Mouse (Mus musculus): ENCODE results near the gene Bdh1. TPM values are rescaled to one million over a fixed set of nuclear protein-coding genes. Genes with fewer than 3 reads are reported as not detected.
"Not testable (repeated sequence)": the region's sequence is repeated elsewhere in the genome, so short reads cannot be mapped to it uniquely, and the experiment has no call there.

Bdh1 gene
- polyA plus RNA-seq (2014; fragmentation: Nextera tagmentation; extraction: Ambion mirVana), result 55.6 and 68.3 TPM in 2 replicates

DNA sequence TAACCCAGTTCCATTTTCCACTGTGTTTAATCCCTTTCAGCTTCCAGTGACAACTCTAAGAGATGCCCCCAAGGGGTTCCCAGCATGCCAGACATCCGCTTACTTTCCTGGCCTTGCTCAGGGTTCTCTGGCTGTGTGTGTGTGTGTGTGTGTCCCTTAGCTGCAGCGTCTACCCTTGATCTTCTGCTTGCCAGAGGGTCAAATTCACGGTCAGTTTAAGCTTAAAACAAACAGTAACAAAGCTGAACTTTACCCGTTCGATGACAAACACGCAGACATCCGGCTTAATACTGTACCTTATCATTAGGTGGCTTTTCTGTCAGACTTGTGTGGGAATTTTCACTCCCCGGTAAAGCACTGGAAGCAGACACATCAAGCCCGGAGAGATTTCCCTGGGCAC lies at the start of gene Bdh1:
Gene Bdh1, plus strand, starts transcription at position 281 of the 400 bp plus-strand sequence.
- Histone ChIP-seq H3K27me3 (replicated peaks; ENCODE audit: control insufficient read depth, insufficient read depth, low read length) (peaks cover 6% of the 10 kb centered on the region; the same call in 1 of the 2 replicates), H3K36me3 (ENCODE audit: control insufficient read depth, insufficient read depth, low read length) (no peaks in the 10 kb centered on the region), H3K4me2 (ENCODE audit: low read length) (no peak within 1 kb of the TSS), H3K9me3 (ENCODE audit: control insufficient read depth, low read length) (no peaks in the 10 kb centered on the region), H3K4me1 (replicated peaks; ENCODE audit: control insufficient read depth, insufficient read depth, low read length) (no peaks in the 10 kb centered on the region), H3K4me3 (ENCODE audit: low read depth, low read length) (no peak within 1 kb of the TSS), H3K9ac (ENCODE audit: low read length) (no peak within 1 kb of the TSS), H3K27ac (ENCODE audit: low read depth) (no peak within 1 kb of the TSS)
- ATAC-seq (replicated peaks; ENCODE audit: low FRiP score, low TSS enrichment, low read depth) (no peak), DNase-seq (ENCODE audit: low spot score) (no peak)
- 57% methylated on average over 9 of the region's 9 CpGs for WGBS

- not testable (repeated sequence) for H3K9me3 ChIP-seq (ENCODE audit: control insufficient read depth, low read length); DNase-seq (ENCODE audit: low spot score); H3K27ac ChIP-seq (ENCODE audit: low read depth); H3K9ac ChIP-seq (ENCODE audit: low read length); H3K27me3 ChIP-seq (replicated peaks; ENCODE audit: control insufficient read depth, insufficient read depth, low read length); H3K36me3 ChIP-seq (ENCODE audit: control insufficient read depth, insufficient read depth, low read length); H3K4me3 ChIP-seq (ENCODE audit: low read depth, low read length); H3K4me2 ChIP-seq (ENCODE audit: low read length); ATAC-seq (replicated peaks; ENCODE audit: low FRiP score, low TSS enrichment, low read depth); H3K4me1 ChIP-seq (replicated peaks; ENCODE audit: control insufficient read depth, insufficient read depth, low read length)
- 88% methylated on average over 3 of the region's 3 CpGs for WGBS
Measured at GRCm38 (mm10) chr16:31372316-31372715, 49.8 kb upstream of the Bdh1 start.

GRCm38 (mm10) chr16:31375877-31376582 lies 46.0 kb upstream of the Bdh1 start:
- DNase-seq (ENCODE audit: low spot score); ATAC-seq (replicated peaks; ENCODE audit: low FRiP score, low TSS enrichment, low read depth); H3K27ac ChIP-seq (ENCODE audit: low read depth); H3K4me1 ChIP-seq (replicated peaks; ENCODE audit: control insufficient read depth, insufficient read depth, low read length); H3K36me3 ChIP-seq (ENCODE audit: control insufficient read depth, insufficient read depth, low read length); H3K4me3 ChIP-seq (ENCODE audit: low read depth, low read length); H3K9ac ChIP-seq (ENCODE audit: low read length); H3K27me3 ChIP-seq (replicated peaks; ENCODE audit: control insufficient read depth, insufficient read depth, low read length); H3K9me3 ChIP-seq (ENCODE audit: control insufficient read depth, low read length); H3K4me2 ChIP-seq (ENCODE audit: low read length): not testable (repeated sequence)
- 72% methylated on average over 4 of the region's 4 CpGs for WGBS

- H3K4me2 ChIP-seq (ENCODE audit: low read length); DNase-seq (ENCODE audit: low spot score); H3K4me3 ChIP-seq (ENCODE audit: low read depth, low read length); H3K9ac ChIP-seq (ENCODE audit: low read length); H3K27ac ChIP-seq (ENCODE audit: low read depth); H3K27me3 ChIP-seq (replicated peaks; ENCODE audit: control insufficient read depth, insufficient read depth, low read length); H3K9me3 ChIP-seq (ENCODE audit: control insufficient read depth, low read length); H3K36me3 ChIP-seq (ENCODE audit: control insufficient read depth, insufficient read depth, low read length); ATAC-seq (replicated peaks; ENCODE audit: low FRiP score, low TSS enrichment, low read depth); H3K4me1 ChIP-seq (replicated peaks; ENCODE audit: control insufficient read depth, insufficient read depth, low read length): not testable (repeated sequence)
- WGBS, result 87% methylated on average over 3 of the region's 3 CpGs
Measured at GRCm38 (mm10) chr16:31388269-31388668, 33.8 kb upstream of the Bdh1 start.

DNA sequence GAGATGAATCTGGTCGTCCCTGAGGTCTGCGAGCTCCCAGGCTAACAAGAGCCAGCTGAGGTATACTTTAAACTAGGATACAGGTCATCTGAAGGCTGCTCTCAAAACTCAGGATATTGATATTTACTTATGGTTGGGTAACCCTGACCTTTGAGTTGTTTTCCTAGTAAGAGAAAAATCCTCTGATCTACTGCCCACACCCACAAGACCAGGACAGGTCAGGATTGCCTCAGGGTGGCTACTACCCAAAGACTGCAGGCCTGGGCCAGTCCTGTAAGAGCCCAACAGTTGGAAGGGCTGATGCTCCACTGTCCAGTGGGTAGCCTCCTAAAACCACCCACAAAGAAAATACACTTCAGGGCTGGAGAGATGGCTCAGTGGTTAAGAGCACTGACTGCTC lies 22.8 kb upstream of the Bdh1 start:
- no peak overlapping the region for H3K9ac ChIP-seq (ENCODE audit: low read length)
- peak; percentile 31 for DNase-seq (ENCODE audit: low spot score)
- H3K4me3 ChIP-seq (ENCODE audit: low read depth, low read length), result no peak overlapping the region
- H3K4me2 ChIP-seq (ENCODE audit: low read length), result no peak overlapping the region
- 68% methylated on average over 2 of the region's 2 CpGs for WGBS
- no peaks in the 10 kb centered on the region for H3K27me3 ChIP-seq (replicated peaks; ENCODE audit: control insufficient read depth, insufficient read depth, low read length)
- no peaks in the 10 kb centered on the region; the same call in 1 of the 2 replicates for H3K4me1 ChIP-seq (replicated peaks; ENCODE audit: control insufficient read depth, insufficient read depth, low read length)
- no peak overlapping the region for H3K27ac ChIP-seq (ENCODE audit: low read depth)
- H3K36me3 ChIP-seq (ENCODE audit: control insufficient read depth, insufficient read depth, low read length), result no peaks in the 10 kb centered on the region
- ATAC-seq (replicated peaks; ENCODE audit: low FRiP score, low TSS enrichment, low read depth), result no peak
- H3K9me3 ChIP-seq (ENCODE audit: control insufficient read depth, low read length), result no peaks in the 10 kb centered on the region

DNA sequence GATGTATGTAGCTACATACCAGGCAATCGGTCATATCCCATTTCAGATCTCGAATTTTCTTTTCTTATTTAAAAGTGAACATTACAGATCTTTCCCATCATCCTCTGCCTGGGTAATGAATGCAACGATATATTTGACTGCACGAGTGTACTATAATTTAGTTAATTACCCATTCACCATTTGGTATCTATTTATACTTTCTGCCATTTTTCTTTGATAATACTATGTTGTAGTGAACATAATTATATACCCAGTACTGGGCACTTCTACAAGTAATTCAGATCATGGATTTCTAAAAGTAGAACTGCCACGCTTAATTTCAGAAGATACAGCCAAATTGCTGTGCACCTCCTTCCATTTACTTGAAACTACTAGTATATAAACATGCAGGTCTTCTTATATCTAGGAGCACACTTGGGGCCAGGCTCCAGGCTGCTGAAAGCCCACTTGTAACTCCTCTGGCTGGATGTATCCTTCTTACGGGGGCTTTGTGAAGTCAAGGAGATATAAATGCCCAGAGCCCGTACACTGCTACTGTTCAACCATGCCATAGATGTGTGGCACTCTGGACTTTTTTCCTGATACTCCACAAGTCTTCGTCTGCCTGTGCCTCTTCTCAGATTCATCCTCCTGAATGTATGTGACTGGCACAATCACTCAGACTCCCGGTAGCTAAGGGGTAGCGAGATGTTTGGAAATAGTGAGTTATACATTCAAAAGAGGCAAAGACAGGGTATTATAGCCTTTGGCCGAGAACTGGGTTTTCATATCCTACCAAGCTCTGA lies 21.0 kb upstream of the Bdh1 start:
- Histone ChIP-seq H3K9me3 (ENCODE audit: control insufficient read depth, low read length) (no peaks in the 10 kb centered on the region), H3K27me3 (replicated peaks; ENCODE audit: control insufficient read depth, insufficient read depth, low read length) (no peaks in the 10 kb centered on the region), H3K27ac (ENCODE audit: low read depth) (no peak overlapping the region), H3K36me3 (ENCODE audit: control insufficient read depth, insufficient read depth, low read length) (no peaks in the 10 kb centered on the region), H3K9ac (ENCODE audit: low read length) (no peak overlapping the region), H3K4me3 (ENCODE audit: low read depth, low read length) (no peak overlapping the region), H3K4me2 (ENCODE audit: low read length) (no peak overlapping the region), H3K4me1 (replicated peaks; ENCODE audit: control insufficient read depth, insufficient read depth, low read length) (no peaks in the 10 kb centered on the region; the same call in 1 of the 2 replicates)
- 91% methylated on average over 11 of the region's 11 CpGs for WGBS
- ATAC-seq (replicated peaks; ENCODE audit: low FRiP score, low TSS enrichment, low read depth), result no peak
- peak; percentile 38 for DNase-seq (ENCODE audit: low spot score)

- ATAC-seq (replicated peaks; ENCODE audit: low FRiP score, low TSS enrichment, low read depth) (no peak), DNase-seq (ENCODE audit: low spot score) (peak; percentile 46)
- no peak overlapping the region for H3K4me3 ChIP-seq (ENCODE audit: low read depth, low read length)
- H3K9ac ChIP-seq (ENCODE audit: low read length), result no peak overlapping the region
- no peaks in the 10 kb centered on the region for H3K9me3 ChIP-seq (ENCODE audit: control insufficient read depth, low read length)
- no peaks in the 10 kb centered on the region; the same call in 1 of the 2 replicates for H3K4me1 ChIP-seq (replicated peaks; ENCODE audit: control insufficient read depth, insufficient read depth, low read length)
- H3K27me3 ChIP-seq (replicated peaks; ENCODE audit: control insufficient read depth, insufficient read depth, low read length), result no peaks in the 10 kb centered on the region
- H3K27ac ChIP-seq (ENCODE audit: low read depth), result no peak overlapping the region
- no peaks in the 10 kb centered on the region for H3K36me3 ChIP-seq (ENCODE audit: control insufficient read depth, insufficient read depth, low read length)
- WGBS, result 39% methylated on average over 8 of the region's 8 CpGs
- H3K4me2 ChIP-seq (ENCODE audit: low read length), result no peak overlapping the region
Measured at GRCm38 (mm10) chr16:31402096-31402495, 20.0 kb upstream of the Bdh1 start.

GRCm38 (mm10) chr16:31403971-31404370 lies 18.1 kb upstream of the Bdh1 start:
- Histone ChIP-seq H3K36me3 (ENCODE audit: control insufficient read depth, insufficient read depth, low read length) (no peaks in the 10 kb centered on the region), H3K9ac (ENCODE audit: low read length) (no peak overlapping the region), H3K9me3 (ENCODE audit: control insufficient read depth, low read length) (no peaks in the 10 kb centered on the region), H3K27ac (ENCODE audit: low read depth) (no peak overlapping the region), H3K4me3 (ENCODE audit: low read depth, low read length) (no peak overlapping the region), H3K4me1 (replicated peaks; ENCODE audit: control insufficient read depth, insufficient read depth, low read length) (no peaks in the 10 kb centered on the region; the same call in 1 of the 2 replicates), H3K4me2 (ENCODE audit: low read length) (no peak overlapping the region), H3K27me3 (replicated peaks; ENCODE audit: control insufficient read depth, insufficient read depth, low read length) (no peaks in the 10 kb centered on the region)
- DNase-seq (ENCODE audit: low spot score), result no peak
- no peak for ATAC-seq (replicated peaks; ENCODE audit: low FRiP score, low TSS enrichment, low read depth)
- 87% methylated on average over 4 of the region's 4 CpGs for WGBS
